Mouse (Mus musculus): ENCODE measurements at regions not wholly inside any gene's neighbourhood (a gene's known extent, or its start where the extent isn't known, plus 50 kb on each side); places are given as distances from the start of the nearest gene placed in this dataset.

- DNase-seq (ENCODE audit: low spot score in 2 of 2) = peak in 1 of 2 experiments; percentile 13
Observed at GRCm38 (mm10) chr5:100991626-100992025, 146.1 kb downstream of the Gpat3 start.

- no peak for DNase-seq (ENCODE audit: low spot score in 2 of 2)
Observed at GRCm38 (mm10) chr5:100982573-100982936, 137.0 kb downstream of the Gpat3 start.

- no peak for DNase-seq (ENCODE audit: low spot score in 2 of 2)
Observed at GRCm38 (mm10) chr5:100981849-100982572, 136.5 kb downstream of the Gpat3 start.

DNA sequence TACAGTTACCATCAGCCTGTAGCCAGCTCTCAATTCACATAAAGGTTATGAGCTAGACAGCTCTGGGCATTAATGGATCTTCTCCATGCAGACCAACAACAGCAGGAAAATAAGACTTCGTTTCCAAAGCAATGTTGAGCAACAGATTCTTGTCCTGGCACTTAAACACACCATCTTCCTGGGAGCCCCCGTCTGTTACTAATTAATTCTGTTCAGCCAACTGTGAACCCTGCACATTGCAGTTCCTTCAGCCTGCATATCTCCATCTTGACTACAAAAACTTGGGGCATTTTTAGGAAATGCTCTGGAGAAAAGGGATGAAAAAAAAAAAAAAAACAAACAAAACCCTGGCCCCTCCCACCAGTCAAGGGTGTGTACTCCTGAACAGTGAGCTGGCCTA lies 131.2 kb downstream of the Gpat3 start:
- DNase-seq (ENCODE audit: low spot score in 2 of 2) = no peak

GRCm38 (mm10) chr5:100951210-100951609 lies 105.7 kb downstream of the Gpat3 start:
- DNase-seq (ENCODE audit: low spot score in 2 of 2) = no peak
